Mouse (Mus musculus): ENCODE data around the gene Cds2. TPM values are rescaled to one million over a fixed set of nuclear protein-coding genes. Genes with fewer than 3 reads are reported as not detected.
"Not testable (repeated sequence)": the region's sequence is repeated elsewhere in the genome, so short reads cannot be mapped to it uniquely, and the experiment has no call there.

The Cds2 gene
- total RNA-seq (2021) (10 to 100 TPM; 77.4 to 80.9 TPM), polyA plus RNA-seq (2012; rRNA removed) (44.0 and 48.9 TPM in 2 replicates)
- long read RNA-seq, full-length matches to known transcripts = 11 of 40 reads
- long read RNA-seq, partial matches to known transcripts = 1 of 40 reads
- long read RNA-seq, other reads (novel, unspliced or antisense) = 28 of 40 reads

DNA sequence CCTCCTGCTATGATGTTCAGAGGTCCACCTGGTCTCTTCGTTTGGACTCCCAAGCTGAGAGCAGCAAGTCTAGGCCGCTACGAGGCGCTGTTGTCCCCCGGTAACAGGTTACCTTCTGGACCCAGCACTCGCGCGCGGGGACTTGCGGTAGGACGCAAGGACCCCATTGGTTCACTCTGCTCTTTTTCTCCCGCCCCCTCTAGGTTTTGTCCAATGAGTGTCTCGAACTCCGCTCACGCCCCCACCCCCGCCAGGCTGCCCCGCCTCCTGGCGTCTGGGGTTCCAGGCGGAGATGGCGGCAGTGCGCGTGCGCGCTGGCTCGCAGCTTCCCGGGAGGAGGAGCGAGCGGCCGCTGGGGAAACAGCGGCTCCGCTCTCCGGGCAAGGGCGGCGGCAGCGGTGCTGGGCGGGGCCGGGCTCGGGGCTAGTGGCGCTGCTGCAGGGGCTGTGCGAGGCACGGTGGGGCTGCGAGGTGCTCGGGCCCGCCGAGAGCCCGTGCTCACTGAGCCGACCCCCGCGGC lies at the start of gene Cds2:
Cds2 (plus strand) TSS at position 270 of the 520 bp plus-strand sequence.
- peak; percentile 100 for DNase-seq

DNA sequence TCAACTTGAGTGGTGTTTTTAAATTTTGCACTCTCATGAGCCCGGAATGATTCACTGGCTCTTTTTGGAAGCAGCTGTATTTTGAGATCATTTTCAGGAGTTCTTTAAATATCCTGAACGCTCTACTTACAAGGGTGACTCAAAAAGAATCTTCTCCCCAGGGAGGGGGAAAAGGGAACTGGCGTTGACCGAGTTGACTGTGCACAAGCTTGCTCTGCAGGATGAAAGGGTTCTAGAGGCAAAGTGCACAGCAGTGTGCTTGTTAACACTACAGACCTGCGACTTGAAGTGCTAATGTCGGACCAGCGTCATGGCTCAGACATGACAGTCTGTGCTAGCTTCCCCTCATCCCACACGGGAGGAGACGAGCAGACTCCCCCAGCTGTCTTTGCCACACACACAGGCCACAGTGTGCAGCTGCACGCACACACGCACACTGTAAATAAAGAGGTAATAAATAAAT lies 41.3 kb upstream of the Cds2 start:
- DNase-seq = peak; percentile 48

DNA sequence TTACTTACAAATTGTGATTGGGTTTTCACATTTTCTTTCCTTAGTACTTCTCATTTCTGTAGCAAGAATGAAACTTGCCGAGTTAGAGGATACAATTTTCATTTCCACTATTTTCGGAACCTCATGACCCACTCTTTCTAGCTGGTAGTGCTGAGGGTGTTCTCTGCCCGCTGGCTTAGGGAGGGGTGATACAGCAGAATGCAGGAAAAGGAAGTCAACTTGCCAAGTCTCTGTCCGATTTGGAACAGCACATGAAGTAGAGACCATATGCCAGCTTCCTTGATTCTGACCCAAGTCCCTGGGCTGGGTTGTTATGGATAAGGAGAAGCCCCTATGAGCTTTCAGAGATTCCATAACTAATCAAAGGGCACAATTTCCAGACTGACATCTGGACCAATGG lies 38.6 kb upstream of the Cds2 start:
- no peak for DNase-seq

DNA sequence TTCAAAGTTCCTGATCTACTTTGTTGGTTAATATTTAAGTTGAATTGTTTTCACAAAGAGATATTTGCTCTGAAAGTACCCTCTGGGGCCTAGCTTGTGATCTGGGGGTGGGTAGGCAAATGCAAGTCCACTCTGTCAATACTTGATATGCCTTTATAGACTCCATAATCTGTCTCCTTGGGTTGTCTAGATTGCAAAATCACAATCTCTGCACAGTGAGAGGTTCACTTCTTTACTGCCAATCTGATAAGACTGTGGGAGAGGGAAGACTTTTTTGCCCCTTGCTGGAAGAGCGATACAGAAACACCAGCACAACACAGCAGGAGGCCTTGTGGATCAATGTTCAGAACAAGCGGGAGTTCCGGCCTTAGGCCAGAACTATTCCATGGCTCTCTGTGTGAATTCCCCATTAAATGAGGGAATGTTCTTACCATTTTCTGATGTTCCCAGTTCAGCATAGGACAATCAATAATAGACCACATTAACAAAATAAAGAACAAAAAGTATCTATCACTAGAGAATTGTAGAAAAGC lies 30.5 kb upstream of the Cds2 start:
- DNase-seq = no peak

DNA sequence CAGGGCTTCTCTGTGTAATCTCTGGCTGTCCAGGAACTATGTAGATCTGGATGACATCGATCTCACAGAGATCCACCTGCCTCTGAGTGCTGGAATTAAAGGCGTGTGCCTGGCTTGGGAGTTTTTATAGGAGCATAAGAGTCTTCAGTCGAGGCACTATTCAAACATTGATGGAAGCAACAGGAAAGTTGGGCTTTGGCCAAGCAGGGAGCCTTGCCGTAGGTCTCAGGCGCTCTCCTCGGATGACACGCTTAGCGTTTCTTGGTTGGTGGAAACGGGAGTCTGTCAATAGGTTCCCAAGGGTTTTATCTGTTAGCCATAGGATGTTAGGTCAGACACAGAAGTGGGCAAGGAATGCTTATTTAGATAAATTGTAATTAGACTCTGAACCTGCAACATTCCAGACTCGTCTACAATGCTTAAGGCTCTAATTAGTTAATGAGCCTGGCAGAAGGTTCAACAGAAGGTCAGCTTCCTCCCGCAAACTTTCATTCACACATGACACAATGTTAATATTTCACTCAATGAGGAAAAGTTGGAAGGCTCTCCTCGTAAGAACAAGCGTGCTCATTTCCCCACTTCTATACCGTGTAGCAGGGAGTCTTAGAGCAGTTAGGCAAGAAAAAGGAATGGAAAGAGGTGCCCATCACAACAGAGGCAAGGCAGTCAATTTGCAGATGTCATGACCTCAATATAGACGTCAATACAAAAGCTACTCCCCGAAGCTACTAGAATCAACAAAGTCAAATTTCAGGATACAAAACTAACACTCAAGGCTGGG lies 28.8 kb upstream of the Cds2 start:
- no peak for DNase-seq

DNA sequence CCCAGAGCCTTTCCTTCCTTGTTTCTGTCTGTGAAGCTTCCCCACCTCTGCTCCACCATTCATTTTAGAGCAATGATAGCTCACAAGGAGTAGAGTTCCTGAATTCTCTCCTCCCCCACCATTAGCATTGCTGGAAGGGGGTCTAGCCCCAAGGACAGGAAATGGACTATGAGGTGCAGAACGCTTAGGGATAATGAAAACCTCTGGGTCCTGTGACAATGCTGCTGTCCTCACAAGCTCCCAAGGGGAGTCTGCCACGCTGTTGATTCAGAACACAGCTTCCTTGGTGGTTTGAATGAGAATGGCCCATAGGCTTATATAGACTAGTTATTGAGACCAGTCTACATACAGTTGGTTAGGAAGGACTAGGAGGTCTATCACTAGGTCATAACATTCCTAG lies 27.7 kb upstream of the Cds2 start:
- no peak for DNase-seq

DNA sequence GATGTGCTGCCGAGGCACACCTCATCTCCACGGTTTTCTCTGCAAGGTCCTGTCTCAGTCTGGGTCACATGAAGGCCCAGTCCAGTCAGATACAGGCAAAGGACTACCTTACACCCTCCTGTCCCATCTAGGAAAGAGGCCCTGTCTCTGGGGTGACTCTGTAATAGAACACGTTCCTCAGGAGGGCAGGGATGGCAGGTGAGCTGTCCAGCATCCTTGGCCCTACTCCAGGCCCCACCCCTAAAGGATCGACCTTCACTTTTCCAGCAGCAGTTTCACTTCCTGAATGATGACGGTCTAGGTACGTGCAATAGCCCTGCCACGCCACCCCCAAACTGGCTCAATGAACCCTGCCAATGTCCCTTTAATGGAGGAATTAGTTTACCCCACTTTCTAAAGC lies 27.0 kb upstream of the Cds2 start:
- DNase-seq = peak; percentile 30

DNA sequence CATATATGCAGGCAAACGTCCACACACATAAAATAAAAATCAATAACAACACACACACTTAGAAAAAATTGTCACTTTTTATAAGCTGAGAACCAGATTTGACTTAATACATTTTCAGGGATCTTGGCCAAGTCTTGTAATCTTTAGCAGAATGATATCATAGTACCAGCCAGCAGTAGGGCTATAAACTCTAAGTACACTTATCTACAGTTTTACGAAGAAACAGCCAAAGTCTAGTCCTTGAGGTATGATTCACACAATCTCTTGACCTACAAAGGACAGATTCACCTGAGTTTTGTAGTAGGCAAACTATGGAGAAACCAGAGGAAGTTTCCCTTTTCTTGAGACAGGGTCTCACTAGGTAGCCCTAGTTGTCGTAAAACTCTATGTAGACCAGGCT lies 23.5 kb upstream of the Cds2 start:
- DNase-seq = not testable (repeated sequence)

DNA sequence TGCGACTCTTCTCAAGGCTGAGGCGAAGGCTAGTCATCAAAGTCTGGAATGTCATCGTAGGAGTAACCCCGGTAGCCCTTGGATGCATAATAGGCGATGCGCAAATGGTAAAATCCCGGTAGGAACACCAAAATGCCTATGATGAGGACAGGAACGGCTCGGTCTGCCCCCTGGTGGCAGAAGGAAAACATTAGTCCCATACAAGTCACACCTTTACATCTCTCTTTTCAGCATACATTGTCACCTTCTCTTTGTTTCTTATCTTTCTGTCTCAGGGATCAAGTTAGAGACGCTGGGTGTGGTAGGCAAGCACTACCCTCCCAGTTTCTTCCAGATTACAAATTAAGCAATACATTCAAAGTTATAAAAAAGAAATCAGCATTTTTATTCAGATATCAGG lies 22.5 kb upstream of the Cds2 start:
- DNase-seq = peak; percentile 76

DNA sequence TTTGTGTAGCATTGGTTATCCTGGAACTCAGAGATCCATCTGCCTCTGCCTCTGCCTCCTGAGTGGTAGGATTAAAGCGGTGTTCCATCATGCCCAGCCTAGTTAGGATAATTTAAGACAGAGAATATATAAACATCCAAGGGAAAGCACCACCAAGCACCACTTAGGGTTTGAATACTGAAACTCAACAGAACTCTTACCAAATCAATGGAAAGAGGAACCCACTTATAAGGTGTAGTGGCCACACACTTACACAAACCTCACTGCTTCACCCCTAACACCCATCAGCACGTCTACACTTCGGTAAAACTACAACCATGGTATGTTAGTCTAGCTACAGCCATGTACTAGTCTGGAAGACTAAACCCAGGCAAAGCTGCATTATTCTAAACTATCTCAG lies 19.6 kb upstream of the Cds2 start:
- no peak for DNase-seq

DNA sequence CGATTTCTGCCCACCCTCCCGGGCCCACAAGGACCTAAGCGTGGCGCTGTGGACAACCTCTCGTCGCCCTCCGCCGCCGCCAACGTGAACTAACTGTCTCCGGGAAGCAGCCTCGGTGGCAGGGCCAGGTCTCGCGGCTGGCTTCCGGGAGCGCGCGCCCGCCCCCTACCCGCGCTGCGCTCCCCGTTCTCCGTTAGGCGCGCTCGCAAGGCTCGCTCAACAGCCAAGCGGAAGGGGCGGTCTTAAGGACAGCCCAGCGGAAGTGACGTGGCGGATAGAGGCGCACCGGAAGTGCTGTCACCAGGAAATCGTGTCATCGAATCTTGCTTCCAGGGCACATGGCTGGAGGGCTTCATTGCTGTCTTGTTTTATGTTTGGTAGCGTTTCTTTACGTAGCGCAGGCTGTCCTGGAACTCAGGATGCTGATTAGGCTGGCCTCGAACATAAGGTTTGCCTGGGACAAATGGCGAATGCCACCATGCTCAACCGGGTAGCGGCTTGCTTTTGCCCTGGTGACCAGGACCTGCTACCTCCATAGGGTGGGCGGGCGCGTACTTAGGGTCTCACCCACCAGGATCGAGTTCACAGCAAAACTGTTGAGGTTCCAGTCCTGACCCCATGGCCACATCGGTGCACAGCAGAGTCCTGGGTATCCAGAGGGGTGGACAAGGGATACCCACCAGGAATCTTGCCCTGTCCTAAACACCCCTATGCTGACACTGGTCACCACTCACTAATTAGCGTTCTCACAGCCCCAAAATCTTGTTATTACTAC lies 15.2 kb upstream of the Cds2 start, which contains the start of gene Tmem230:
Tmem230 (minus strand) TSS at position 269 of the 775 bp plus-strand sequence.
- DNase-seq = peak; percentile 95

DNA sequence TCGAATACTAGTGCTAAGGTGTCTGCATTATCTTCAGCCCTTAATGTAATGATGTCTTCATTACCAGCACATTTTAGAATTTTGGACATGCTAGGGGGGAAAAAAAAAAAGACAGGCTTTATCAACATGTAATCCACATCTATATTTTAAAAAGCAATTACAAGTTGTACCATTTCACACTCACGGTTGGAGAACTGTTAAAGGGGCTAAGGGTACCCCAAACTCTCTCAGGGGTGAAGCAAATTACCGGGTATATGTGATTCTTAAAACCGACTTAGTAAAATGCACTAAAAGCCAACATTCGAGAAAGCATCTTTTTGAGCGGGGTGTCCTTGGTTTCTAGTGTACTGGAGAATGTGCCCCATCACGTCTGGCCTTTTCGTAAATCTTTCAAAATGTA lies 11.0 kb upstream of the Cds2 start:
- DNase-seq = no peak

DNA sequence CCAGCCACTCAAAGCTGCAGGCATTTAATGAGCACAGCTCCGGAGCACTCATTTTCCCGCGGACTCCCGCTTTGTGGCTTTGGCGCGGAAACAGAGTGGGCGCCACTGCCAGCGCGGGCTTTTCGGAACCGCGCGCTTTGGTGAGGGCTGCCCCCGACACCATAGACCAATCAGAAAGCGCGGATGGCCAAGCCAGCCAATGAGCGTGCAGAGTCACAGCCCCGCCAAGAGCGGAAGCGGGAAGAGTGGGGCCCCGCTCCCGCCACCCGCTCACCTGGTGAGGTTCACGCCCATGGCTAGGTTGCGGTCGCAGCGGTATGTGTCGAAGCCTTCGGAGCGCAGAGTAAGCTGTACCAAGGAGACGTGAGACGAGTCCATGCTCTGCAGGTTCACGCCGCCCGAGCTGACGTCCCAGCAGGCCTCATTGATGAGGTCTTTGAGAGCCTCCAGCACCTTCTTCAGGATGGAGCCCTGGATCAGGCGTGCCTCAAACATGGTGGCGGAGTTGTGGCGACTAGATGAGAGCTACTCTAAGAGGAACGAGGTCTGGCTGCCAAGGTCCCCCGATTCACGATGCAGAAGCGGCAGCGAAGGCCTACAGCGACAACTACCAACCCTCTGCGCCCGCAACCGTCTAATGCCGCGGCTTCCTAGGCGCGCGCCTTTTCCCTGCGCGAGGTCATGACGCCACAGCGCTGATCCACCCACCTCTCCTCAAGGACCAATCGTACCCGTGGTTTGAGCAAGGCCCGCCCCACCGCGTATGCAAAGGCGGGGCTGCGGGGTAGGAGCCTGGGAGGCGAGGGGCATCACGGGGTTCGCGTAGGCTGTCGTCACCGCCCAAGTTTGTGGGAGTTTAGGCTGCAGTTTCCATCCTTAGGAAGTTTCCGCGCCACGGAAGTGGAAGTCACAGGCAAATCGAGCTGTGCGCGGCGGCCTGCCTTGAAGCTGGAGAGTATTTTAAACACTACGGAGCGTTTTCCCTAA lies 10.1 kb upstream of the Cds2 start, which contains the start of gene Pcna:
Pcna (minus strand) TSS at position 773 of the 987 bp plus-strand sequence.
- DNase-seq = peak; percentile 98

DNA sequence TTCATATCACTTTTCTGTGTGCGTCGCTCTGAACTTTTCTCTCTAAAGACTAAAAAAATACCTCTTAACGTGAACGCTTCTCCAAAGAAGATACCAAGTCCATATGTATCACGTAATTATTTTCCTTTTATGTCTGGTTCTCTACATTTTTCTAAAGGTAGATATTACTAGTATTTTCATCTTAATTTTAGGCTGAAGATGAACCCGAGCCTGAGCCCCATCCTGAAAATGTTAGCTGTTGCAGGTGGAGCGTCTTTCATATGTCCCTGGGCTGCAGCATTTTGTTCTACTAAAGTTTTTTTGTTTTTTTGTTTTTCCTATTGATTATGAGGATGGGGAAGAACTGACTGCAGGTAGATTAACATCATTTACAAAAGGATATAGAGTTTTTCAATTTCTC lies 9.3 kb upstream of the Cds2 start:
- no peak for DNase-seq

DNA sequence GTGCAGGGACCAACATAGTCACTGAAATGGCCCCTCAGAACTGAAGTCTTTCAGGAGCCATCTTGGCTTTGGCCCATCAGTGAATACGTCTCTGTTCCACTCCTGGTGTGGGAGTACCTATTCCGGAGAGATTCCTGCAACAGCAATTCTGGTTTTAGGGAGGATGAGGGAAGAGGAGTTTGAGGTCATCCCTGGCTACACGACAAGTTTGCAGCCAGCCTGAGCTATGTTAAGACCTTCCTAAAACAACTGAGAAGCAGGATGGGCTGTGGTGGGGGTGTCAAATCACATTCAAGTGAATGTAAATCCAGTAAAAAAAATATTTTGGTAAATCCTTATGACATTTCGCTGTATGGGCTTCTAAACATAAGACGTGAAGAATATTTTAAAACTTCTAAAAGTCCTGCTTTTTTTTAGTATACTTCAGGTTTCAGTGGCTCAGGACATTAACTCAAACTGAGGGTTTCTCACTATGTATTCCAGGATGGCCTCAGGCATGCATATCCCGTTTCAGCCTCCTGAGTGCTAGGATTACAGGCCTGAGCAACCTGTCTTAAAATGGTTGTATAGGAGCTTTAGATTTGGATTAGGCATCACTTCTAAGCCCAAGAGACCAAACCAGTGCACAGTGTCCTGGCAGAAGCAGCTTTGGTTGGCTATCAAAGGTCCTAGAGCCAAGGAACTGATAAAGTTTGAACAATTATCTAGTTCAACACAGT lies 5.4 kb upstream of the Cds2 start:
- DNase-seq = no peak

DNA sequence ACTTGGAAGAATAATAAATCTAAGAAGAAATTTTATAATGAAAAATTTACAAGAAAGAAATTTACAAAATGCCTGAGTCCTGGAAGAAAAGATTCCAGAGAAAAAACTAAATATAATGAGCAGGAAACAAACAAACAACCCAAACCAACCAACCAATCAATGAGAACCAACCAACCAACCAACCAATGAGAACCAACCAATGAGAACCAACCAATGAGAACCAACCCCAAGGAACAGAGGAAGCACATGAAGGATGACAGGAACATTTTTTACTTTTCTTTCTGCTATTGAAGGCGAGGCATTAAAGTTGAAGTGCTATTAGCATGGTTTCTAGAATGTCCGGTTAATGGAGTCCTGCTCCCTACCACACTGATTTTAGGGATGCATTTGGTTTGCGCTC lies 2.3 kb upstream of the Cds2 start:
- DNase-seq = no peak

DNA sequence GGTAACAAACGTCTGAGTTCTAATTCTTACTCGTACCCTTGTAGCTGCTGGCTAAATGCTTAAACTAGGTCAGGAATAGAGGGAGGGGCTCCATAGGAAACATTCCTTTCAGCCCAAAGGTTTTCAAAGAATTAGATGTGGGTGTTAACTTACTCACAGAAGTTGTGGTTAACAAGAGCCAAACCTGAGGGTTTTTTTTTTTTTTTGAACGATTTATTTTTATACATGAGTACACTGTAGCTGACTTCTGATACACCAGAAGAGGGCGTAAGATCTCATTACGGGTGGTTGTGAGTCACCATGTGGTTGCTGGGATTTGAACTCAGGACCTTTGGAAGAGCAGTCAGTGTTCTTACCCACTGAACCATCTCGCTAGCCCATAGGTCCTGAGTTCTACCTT lies 773 bp upstream of the Cds2 start:
- no peak for DNase-seq

DNA sequence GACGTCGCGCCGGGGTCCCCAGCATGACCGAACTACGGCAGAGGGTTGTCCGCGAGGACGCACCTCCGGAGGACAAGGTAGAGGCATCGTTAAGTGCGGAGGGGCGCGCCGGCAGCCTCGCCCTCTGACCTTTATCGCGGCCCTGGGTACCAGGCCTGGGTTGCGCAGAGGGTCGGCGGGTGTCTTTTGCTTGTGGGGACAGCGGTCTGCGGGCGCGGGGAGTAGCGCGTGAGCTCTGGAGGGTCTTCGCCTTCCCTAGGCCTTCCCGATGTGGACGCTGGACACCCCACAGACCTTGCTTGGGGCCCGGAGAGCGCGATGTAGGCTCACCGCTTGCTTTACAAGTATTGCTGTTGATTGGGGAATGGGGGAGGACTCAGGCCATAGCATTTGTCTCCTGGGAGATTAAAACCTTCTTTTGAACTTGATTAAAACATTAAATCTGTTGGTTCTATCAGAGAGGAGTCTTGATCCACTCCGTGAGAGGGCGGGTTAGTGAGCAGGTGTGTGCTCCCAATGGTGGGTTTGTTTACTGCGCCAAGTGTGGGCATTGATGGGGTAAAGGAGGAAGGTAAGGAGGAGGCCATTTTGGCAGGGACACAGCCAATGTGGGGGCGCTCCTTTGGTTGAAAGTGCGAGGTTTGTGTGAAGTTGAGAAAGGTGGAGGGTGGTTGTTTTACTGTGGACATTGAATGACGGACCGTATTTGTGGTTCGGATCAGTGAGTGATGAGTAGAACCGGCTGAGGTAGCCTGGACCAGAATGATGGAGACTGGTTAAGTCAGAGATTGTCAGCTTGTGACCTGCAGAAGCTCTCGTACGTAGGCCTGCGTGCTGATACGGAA lies 695 bp downstream of the Cds2 start:
- DNase-seq = peak; percentile 58

DNA sequence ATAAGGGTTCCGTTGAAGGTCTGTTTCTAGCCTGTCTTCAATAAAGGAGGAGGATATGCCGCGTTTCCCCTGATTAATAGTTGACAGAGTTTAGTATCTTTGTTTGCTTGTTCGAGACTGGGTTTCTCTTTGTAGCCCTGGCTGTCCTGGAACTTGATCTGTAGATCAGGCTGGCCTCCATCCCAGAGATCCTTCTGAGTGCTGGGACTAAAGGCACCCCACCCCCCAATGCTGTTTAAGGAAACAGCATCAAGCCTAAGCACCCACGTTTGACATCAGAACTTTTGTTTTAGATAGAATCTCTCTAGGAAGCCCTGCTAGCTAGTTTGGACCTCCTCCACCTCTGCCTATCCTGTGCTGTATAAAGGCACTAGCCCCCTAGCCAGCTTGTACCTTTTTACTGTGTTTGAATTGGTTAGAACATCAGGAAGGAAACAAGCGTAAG lies 1.3 kb downstream of the Cds2 start:
- DNase-seq = no peak
